Mouse (Mus musculus) small intestine, adult 2 months (tissue): Measurements from ENCODE around the gene Atp2b2. TPM values are rescaled to one million over a fixed set of nuclear protein-coding genes. Genes with fewer than 3 reads are reported as not detected.
"Not testable (repeated sequence)": the region's sequence is repeated elsewhere in the genome, so short reads cannot be mapped to it uniquely, and the experiment has no call there.

Experiments used
- H3K27ac ChIP-seq: fragments of 200-500 bp; 2 replicates; pipeline ENCODE4 v1.5.1; 2012; ENCODE audit warnings: low read depth, low read length, control low read depth, inconsistent platforms; ENCODE audit not compliant: insufficient read depth
- H3K27me3 ChIP-seq: fragments of 200-500 bp; 2 replicates; pipeline ENCODE4 v1.6.1; 2012; ENCODE audit warnings: mild to moderate bottlenecking, moderate library complexity, low read length, inconsistent platforms; ENCODE audit not compliant: control insufficient read depth, insufficient read depth
- H3K36me3 ChIP-seq: fragments of 200-500 bp; 2 replicates; pipeline ENCODE4 v1.6.1; 2012; ENCODE audit warnings: mild to moderate bottlenecking, low read length, control low read depth, inconsistent platforms; ENCODE audit not compliant: control insufficient read depth, insufficient read depth
- H3K4me1 ChIP-seq: fragments of 200-500 bp; 2 replicates; pipeline ENCODE4 v1.6.1; 2012; ENCODE audit warnings: low read length, inconsistent platforms, mixed read lengths; ENCODE audit not compliant: control insufficient read depth, insufficient read depth, insufficient read length
- H3K4me3 ChIP-seq: fragments of 200-500 bp; 2 replicates; pipeline ENCODE4 v1.5.1; 2012; ENCODE audit warnings: low read depth, mild to moderate bottlenecking, control low read depth, inconsistent platforms, low read length, moderate library complexity
- CTCF ChIP-seq: fragments of 200-500 bp; IDR thresholded peaks from 2 replicates; pipeline ENCODE4 v1.5.1; 2012; ENCODE audit warnings: low read depth, mild to moderate bottlenecking, control low read depth, inconsistent platforms, low read length, moderate library complexity, mixed read lengths; ENCODE audit not compliant: insufficient replicate concordance, insufficient read length; ENCODE audit errors: extremely low read depth
- POLR2A ChIP-seq: fragments of 200-500 bp; IDR thresholded peaks from 2 replicates; pipeline ENCODE4 v1.6.1; 2012; ENCODE audit warnings: low read depth, mild to moderate bottlenecking, control low read depth, inconsistent platforms, low read length, moderate library complexity
- WGBS: fragments of 180-500 bp; shearing (Covaris S2); methylation state at CpG from one replicate; pipeline ENCODE4 v1.1.7; 2018; 5-methylcytosine and 5-hydroxymethylcytosine counted together
- polyA plus RNA-seq: library from polyadenylated mRNA; depleted of rRNA; stranded (reverse); fragments of >200 nt; gene quantifications from 2 replicates; pipeline ENCODE4 v1.2.3, GENCODE M21; 2012

Atp2b2 gene
- polyA plus RNA-seq, 1 experiment: 0.42 TPM

GRCm38 (mm10) chr6:113728181-113728580, 314.2 kb downstream of the Atp2b2 start:
- Histone ChIP-seq H3K4me1 (no peaks in the 10 kb centered on the region), H3K27ac (no peak overlapping the region), H3K27me3 (no peaks in the 10 kb centered on the region), H3K4me3 (no peak overlapping the region), H3K36me3 (peaks cover 77% of the 10 kb centered on the region)
- WGBS: 89% methylated on average over 7 of the region's 7 CpGs
- TF ChIP-seq CTCF (no peak), POLR2A (no peak)

- Histone ChIP-seq H3K27me3 (no peaks in the 10 kb centered on the region), H3K27ac (no peak overlapping the region), H3K4me1 (peaks cover 3% of the 10 kb centered on the region; the same call in 1 of the 2 replicates), H3K36me3 (peaks cover 36% of the 10 kb centered on the region), H3K4me3 (no peak overlapping the region)
- TF ChIP-seq CTCF (no peak), POLR2A (no peak)
- WGBS: 54% methylated on average over 4 of the region's 4 CpGs
Observed at GRCm38 (mm10) chr6:113721061-113721460, 321.4 kb downstream of the Atp2b2 start.

GRCm38 (mm10) chr6:113719878-113720277, 322.5 kb downstream of the Atp2b2 start, which contains the start of gene Ghrl:
TSS of gene Ghrl (minus strand) at chr6:113719880.
- TF ChIP-seq POLR2A: no peak
- no peak for TF ChIP-seq CTCF
- Histone ChIP-seq H3K36me3 (peaks cover 38% of the 10 kb centered on the region), H3K27me3 (no peaks in the 10 kb centered on the region), H3K4me3 (no peak within 1 kb of the TSS), H3K27ac (no peak within 1 kb of the TSS), H3K4me1 (peaks cover 3% of the 10 kb centered on the region; the same call in 1 of the 2 replicates)
- 60% methylated on average over 3 of the region's 3 CpGs for WGBS

DNA sequence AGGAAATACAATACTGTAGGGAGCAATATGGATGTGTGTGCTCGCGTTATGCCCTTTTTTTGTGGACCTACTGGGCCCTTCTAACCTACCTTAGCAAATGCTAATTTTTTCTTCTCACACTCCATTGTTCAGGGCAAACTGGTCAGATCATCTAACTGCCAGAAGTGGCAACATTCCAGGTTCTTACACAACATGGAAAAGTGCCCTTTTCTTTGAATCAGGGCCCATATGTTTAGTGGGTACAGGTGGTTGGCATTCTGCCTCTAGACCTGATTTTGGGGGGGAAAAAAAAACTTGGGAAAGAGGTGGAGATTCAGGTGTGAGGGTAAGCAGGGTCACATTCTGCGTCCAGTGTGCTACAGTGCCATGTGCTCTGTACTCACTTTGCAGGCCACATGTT, 324.9 kb downstream of the Atp2b2 start:
- no peak overlapping the region for H3K4me3 ChIP-seq
- 92% methylated on average over 3 of the region's 3 CpGs for WGBS
- H3K27me3 ChIP-seq: no peaks in the 10 kb centered on the region
- H3K4me1 ChIP-seq: peaks cover 12% of the 10 kb centered on the region; the same call in 1 of the 2 replicates
- TF ChIP-seq POLR2A: no peak
- no peak for TF ChIP-seq CTCF
- peaks cover 37% of the 10 kb centered on the region for H3K36me3 ChIP-seq
- no peak overlapping the region for H3K27ac ChIP-seq

DNA sequence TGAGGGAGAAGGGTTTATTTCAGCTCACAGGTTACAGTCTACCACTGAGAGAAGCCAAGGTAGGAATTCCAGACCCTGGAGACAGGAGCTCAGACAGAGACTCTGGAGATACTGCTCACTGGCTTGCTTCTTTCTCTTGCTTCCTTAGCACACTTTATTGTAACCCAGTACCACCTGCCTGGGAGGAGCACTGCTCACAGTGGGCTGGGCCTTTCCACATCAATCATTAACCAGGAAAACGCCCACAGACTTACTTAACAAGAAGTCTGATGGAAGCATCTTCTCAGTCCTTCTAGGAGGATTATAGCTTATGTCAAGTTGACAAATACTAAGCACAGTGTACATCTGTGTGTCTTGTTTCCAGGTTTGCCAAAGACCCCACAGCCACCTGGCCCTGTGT, 327.6 kb downstream of the Atp2b2 start:
- Histone ChIP-seq H3K27me3 (no peaks in the 10 kb centered on the region), H3K27ac (peak overlapping the region; percentile 28), H3K4me1 (peaks cover 15% of the 10 kb centered on the region; the same call in 1 of the 2 replicates), H3K4me3 (no peak overlapping the region), H3K36me3 (peaks cover 51% of the 10 kb centered on the region)
- WGBS: 29% methylated on average over 1 of the region's 1 CpGs
- no peak for TF ChIP-seq POLR2A
- TF ChIP-seq CTCF: no peak

DNA sequence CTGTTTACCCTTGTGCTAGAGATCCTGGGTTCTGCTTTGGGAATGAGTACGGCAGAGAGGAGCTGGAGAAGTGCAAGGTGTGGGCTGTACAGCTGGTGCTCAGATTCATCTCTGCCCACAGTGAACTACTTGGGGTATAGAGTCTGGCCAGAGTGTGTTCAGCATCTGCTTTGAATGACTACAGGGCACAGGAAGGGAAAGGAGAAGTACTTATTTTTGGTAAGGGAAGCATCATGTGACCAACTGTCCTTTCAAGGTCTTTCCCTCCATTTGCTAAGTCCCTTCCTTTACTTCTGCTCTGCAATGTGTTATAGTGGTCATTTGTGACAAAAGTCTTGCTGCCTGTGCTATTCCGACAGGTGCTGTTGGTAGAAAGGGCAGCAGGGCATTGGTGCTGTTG, 328.1 kb downstream of the Atp2b2 start:
- TF ChIP-seq POLR2A (no peak), CTCF (no peak)
- Histone ChIP-seq H3K27me3 (no peaks in the 10 kb centered on the region), H3K36me3 (peaks cover 57% of the 10 kb centered on the region), H3K4me1 (peaks cover 15% of the 10 kb centered on the region; the same call in 1 of the 2 replicates), H3K4me3 (no peak overlapping the region), H3K27ac (peak overlapping the region; percentile 28)
- WGBS: 70% methylated on average over 2 of the region's 2 CpGs

DNA sequence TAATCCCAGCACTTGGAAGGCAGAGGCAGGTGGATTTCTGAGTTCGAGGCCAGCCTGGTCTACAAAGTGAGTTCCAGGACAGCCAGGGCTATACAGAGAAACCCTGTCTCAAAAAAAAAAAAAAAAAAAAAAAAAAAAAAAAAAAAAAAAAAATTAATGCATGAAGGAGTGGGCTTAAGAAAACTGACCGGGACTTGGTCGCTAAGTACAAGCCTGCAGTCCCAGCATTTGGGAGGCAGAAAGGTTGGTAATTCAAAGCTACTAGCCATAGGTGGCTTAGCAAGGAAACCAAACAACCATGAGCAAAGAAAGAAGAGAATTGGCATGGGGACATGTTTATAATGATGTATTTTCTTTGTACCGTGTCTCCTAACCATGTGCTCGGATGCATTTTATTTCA, 329.0 kb downstream of the Atp2b2 start:
- WGBS: 81% methylated on average over 5 of the region's 5 CpGs
- not testable (repeated sequence) for H3K27ac ChIP-seq, H3K4me3 ChIP-seq, H3K27me3 ChIP-seq
- H3K36me3 ChIP-seq: peaks cover 60% of the 10 kb centered on the region
- peaks cover 15% of the 10 kb centered on the region; the same call in 1 of the 2 replicates for H3K4me1 ChIP-seq

DNA sequence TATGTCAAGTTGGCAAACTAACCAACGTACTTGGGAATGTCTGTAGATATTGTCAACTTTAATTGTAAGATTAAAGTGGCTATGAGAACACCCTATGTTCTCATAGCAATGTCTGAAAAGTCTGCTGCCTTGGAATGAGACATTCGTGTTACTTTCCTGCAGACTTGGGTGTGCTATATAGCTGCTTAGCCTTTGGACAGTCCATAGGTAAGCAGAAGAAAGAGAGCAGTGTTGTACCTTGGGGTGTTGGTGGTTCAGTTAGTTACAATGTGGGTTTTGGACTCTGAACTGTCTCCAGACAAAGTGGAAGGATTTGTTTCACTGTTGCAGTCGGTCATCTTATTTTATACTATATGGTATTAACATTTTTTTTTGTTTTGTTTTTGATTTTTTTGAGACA, 329.7 kb downstream of the Atp2b2 start:
- 41% methylated on average over 3 of the region's 3 CpGs for WGBS
- Histone ChIP-seq H3K27ac (peak overlapping the region; percentile 75), H3K4me3 (no peak overlapping the region), H3K36me3 (peaks cover 67% of the 10 kb centered on the region), H3K4me1 (peaks cover 15% of the 10 kb centered on the region; the same call in 1 of the 2 replicates), H3K27me3 (no peaks in the 10 kb centered on the region)
- TF ChIP-seq CTCF: no peak
- no peak for TF ChIP-seq POLR2A
